Mouse (Mus musculus) splenic B cell, adult 2 months (primary cell): ENCODE measurements around the gene Prickle4.
"Not testable (repeated sequence)": the region's sequence is repeated elsewhere in the genome, so short reads cannot be mapped to it uniquely, and the experiment has no call there.

Experiments
- DNase-seq: peaks from one replicate; pipeline ENCODE4 v3.0.0-alpha.2; 2011; ENCODE audit warnings: low read depth, low spot score
- H3K27me3 ChIP-seq: 2 replicates; pipeline ENCODE4 v1.6.1; 2012; ENCODE audit warnings: mild to moderate bottlenecking, low read length, moderate library complexity, mixed read lengths; ENCODE audit not compliant: control insufficient read depth, poor library complexity, insufficient read depth, severe bottlenecking
- H3K36me3 ChIP-seq: 2 replicates; pipeline ENCODE4 v1.6.1; 2012; ENCODE audit warnings: mild to moderate bottlenecking, low read length, moderate library complexity, mixed read lengths; ENCODE audit not compliant: control insufficient read depth, poor library complexity, insufficient read depth, severe bottlenecking

Gene Prickle4

DNA sequence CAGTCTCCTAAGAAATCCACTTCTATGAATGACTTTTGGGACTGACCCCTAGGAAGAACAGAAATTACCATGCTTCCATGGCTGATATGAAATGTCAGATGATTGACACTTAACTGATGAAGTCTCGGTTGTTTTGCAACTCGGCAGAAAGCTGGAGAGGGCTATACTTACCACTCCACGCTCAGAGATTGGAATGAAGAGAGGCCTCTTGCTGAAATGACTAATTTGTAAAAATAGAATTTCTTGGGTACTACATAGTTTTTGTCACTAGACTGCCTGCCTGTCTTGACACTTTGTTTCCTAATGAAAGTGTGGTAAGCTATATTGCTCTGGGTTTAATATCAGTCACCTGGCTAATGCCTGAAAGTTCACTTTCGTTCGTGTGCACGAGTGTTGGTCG, 30.1 kb downstream of the Prickle4 start:
- Histone ChIP-seq H3K27me3 (no peaks in the 10 kb centered on the region), H3K36me3 (no peaks in the 10 kb centered on the region)
- DNase-seq, result no peak

DNA sequence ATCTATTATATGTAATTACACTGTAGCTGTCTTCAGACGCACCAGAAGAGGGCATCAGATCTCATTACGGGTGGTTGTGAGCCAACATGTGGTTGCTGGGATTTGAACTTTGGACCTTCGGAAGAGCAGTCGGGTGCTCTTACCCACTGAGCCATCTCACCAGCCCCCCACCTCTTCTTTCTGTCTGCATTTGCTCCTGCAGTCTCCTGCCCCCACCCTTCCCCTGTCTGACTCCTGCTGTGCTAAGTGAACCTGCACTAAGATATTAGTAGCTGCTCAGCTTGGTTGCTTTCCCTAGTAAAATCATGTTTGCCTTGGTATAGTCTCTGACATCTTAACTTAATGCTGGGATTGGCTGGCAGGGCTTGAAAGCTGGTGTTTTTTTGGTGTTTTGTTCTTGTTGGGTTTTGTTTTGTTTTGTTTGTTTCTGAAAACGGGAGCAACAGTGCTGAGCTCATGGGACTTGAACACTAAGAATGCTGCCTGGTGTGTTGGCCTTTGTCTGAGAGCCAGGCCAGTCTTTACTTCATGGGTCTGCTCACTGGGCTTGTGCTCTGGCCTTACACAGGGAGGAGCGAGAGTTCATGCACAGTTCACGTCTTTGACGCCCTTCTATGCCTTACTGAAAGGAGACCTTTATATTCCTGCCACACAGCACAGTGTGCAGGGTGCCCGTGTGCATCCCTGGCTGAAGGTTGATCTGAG, 31.4 kb downstream of the Prickle4 start:
- H3K36me3 ChIP-seq, result no peaks in the 10 kb centered on the region
- no peaks in the 10 kb centered on the region for H3K27me3 ChIP-seq
- DNase-seq, result no peak

DNA sequence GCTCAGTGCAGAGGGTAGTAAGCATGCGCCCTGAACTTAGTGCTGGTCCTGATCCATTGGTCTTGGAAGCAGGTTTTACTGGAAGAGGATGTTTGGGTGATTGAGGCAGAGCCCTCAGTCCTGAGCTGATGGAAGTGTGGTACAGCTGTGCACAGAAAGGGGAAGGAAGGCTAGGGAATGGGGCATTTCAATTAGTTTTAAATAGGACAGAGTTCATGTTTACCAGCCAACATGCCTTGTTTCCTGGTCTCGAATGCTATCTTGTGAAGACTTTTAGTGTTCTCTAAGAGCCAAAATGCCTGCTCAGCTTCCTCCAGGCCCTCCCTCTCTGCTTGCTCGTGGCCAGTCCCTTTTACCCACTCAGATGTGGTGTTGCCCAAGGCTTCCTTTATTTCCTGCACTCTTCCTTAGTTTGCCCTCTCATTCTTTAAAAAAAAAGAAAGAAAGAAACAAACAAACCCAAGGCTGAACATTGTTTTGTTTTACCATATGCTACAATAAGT, 35.7 kb downstream of the Prickle4 start:
- no peaks in the 10 kb centered on the region for H3K27me3 ChIP-seq
- no peaks in the 10 kb centered on the region for H3K36me3 ChIP-seq
- DNase-seq, result no peak

DNA sequence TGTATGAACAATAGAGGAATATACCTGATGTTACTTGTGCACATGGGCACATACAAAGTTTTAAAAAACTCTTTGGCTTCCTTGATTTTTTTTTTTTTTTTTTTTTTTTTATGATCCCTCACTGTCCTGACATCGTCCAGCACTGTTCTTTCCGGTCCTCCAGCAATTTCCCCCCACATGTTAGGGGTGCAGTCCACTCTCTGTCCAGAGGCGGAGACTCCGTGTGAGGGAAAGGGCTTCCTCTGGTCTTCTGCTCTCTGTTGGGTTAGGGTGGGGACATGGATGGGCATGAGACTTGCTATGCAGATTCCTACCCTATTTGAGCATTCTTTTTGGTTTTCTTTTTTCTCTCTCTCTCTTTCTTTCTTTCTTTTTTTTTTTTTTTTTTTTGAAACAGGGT, 36.6 kb downstream of the Prickle4 start:
- no peaks in the 10 kb centered on the region for H3K36me3 ChIP-seq
- H3K27me3 ChIP-seq, result no peaks in the 10 kb centered on the region
- no peak for DNase-seq

DNA sequence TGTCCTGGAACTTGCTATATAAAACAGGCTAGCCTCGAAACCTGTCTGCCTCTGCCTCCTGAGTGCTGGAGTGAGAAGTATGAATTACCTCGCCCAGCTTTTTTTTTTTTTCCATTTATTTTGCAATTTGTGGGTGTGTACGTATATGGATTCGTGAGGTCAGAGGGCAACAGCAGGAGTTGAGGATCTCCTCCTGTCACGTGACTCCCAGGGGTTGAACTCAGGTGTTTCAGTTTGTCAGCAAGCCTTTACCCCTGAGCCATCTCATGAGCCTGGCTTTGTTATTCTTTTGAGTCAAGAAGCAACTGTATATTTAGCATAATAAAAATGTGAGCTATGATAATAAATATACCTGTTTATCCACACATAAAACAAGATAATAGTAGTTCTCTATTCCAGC, 38.8 kb downstream of the Prickle4 start:
- Histone ChIP-seq H3K36me3 (no peaks in the 10 kb centered on the region), H3K27me3 (no peaks in the 10 kb centered on the region)
- no peak for DNase-seq

DNA sequence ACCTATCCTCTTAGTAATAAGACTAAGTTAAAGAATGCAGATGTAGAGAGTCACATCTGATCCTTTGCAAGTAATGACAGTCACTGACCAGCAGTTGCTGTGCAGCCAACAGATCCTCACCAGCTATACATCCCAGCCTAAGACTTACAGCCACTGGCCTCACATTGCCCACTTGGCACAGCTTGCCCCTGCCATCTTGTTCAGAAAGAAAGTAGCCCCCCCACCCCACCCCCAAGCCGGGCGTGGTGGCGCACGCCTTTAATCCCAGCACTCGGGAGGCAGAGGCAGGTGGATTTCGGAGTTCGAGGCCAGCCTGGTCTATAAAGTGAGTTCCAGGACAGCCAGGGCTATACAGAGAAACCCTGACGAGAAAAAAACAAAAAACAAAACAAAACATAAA, 40.2 kb downstream of the Prickle4 start:
- not testable (repeated sequence) for H3K36me3 ChIP-seq, H3K27me3 ChIP-seq, DNase-seq

DNA sequence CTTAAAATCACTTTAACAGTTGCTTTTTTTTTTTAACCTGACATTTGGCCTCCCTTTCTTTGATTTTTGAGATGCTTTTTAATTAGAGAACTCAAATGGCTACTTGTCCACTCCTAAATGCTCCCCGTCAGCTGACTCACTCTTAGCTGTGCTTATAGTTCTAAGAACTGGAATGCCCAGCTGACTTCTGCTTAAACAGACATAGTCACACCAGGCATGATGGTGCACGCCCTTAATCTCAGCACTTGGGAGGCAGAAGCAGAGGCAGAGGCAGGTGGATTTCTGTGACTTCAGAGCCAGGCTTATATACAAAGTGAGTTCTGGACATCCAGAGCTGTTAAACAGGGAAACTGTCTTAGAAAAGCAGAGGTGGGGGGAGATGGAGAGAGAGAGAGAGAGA, 42.6 kb downstream of the Prickle4 start:
- DNase-seq, result no peak
- Histone ChIP-seq H3K27me3 (no peaks in the 10 kb centered on the region), H3K36me3 (no peaks in the 10 kb centered on the region)

DNA sequence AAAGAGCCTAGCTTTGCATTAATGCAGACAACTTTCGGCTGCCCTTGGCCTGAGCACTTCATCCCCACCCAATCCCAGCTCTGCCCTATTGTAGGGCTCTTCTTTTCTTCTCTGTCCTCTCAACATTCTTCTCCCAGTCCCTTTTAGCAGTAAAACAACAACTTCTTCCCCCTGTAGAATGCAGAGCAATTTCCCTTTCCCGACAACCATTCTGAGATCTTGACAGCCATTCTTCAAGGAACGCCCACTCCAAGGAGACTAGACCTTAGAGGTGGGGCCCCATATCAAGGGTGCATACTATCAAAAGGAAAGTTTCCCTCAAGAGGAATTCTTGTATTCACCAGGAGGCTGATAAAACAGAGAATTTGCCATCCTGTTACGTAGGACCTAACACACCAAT, 45.6 kb downstream of the Prickle4 start:
- DNase-seq, result no peak
- Histone ChIP-seq H3K36me3 (no peaks in the 10 kb centered on the region), H3K27me3 (no peaks in the 10 kb centered on the region)

DNA sequence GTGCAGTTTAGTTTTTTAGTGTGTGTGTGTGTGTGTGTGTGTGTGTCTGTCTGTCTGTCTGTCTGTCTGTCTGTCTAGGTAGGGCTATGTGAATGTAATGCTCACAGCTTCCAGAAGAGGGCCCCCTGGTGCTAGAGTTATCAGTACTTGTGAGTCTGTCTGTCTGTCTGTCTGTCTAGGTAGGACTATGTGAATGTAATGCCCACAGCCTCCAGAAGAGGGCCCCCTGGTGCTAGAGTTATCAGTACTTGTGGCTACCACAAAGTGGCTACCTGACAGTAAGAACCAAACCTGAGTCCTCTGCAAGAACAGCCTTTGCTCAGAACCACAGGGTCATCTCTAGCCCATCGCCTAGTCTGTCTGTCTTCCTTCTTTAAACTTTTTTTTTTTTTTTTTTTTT, 47.9 kb downstream of the Prickle4 start:
- DNase-seq, result peak; percentile 82
- Histone ChIP-seq H3K36me3 (no peaks in the 10 kb centered on the region), H3K27me3 (no peaks in the 10 kb centered on the region)

DNA sequence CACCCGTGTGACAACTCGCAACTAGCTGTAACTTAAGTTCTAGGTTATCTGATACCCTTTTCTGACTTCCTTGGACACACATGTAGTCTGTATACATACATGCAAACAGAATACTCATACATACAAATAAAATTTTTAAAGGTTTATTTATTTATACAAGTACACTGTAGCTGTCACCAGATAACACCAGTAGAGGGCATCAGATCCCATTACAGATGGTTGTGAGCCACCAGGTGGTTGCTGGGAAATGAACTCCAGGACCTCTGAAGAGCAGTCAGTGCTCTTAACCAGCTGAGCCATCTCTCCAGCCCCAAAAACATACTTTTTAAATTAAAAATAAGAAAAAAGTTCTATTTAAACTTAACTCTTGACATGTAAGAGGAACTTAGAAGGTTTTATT, 51.5 kb downstream of the Prickle4 start:
- Histone ChIP-seq H3K27me3 (no peaks in the 10 kb centered on the region), H3K36me3 (no peaks in the 10 kb centered on the region)
- peak; percentile 20 for DNase-seq
